Mouse (Mus musculus): ENCODE measurements around the gene Tjp3. TPM values are rescaled to one million over a fixed set of nuclear protein-coding genes. Genes with fewer than 3 reads are reported as not detected.
A peak's percentile ranks its signal among the peaks of the same experiment; 100 is the strongest.

Gene Tjp3
- polyA plus RNA-seq, 1 experiment: 4.9 TPM

- TF ChIP-seq POLR2A (IDR thresholded peaks at IDR 0.05; ENCODE audit: borderline replicate concordance, extremely low read depth, insufficient read depth, insufficient read length, poor library complexity, severe bottlenecking) (no peak), CTCF (IDR thresholded peaks at IDR 0.05; ENCODE audit: borderline replicate concordance, extremely low read depth, insufficient read depth, insufficient read length) (no peak)
- DNase-seq (ENCODE audit: low read depth): no peak
These were observed 3.1 kb upstream of the Tjp3 start for GRCm38 (mm10) chr10:81294442-81294841.

GRCm38 (mm10) chr10:81293334-81294030 is 2.1 kb upstream of the Tjp3 start:
- TF ChIP-seq CTCF (IDR thresholded peaks at IDR 0.05; ENCODE audit: borderline replicate concordance, extremely low read depth, insufficient read depth, insufficient read length): no peak
- no peak for TF ChIP-seq POLR2A (IDR thresholded peaks at IDR 0.05; ENCODE audit: borderline replicate concordance, extremely low read depth, insufficient read depth, insufficient read length, poor library complexity, severe bottlenecking)
- no peak for DNase-seq (ENCODE audit: low read depth)

GRCm38 (mm10) chr10:81292554-81293333 is 1.4 kb upstream of the Tjp3 start, which contains the start of gene Pip5k1c:
Pip5k1c (plus strand) TSS chr10:81292963.
- TF ChIP-seq POLR2A (IDR thresholded peaks at IDR 0.05; ENCODE audit: borderline replicate concordance, extremely low read depth, insufficient read depth, insufficient read length, poor library complexity, severe bottlenecking) (peak; percentile 98), CTCF (IDR thresholded peaks at IDR 0.05; ENCODE audit: borderline replicate concordance, extremely low read depth, insufficient read depth, insufficient read length) (peak; percentile 83)
- DNase-seq (ENCODE audit: low read depth): peak; percentile 100

GRCm38 (mm10) chr10:81290698-81291460 is 502 bp downstream of the Tjp3 start:
- no peak for TF ChIP-seq CTCF (IDR thresholded peaks at IDR 0.05; ENCODE audit: borderline replicate concordance, extremely low read depth, insufficient read depth, insufficient read length)
- no peak for TF ChIP-seq POLR2A (IDR thresholded peaks at IDR 0.05; ENCODE audit: borderline replicate concordance, extremely low read depth, insufficient read depth, insufficient read length, poor library complexity, severe bottlenecking)
- peak; percentile 66 for DNase-seq (ENCODE audit: low read depth)

- TF ChIP-seq CTCF (IDR thresholded peaks at IDR 0.05; ENCODE audit: borderline replicate concordance, extremely low read depth, insufficient read depth, insufficient read length) (no peak), POLR2A (IDR thresholded peaks at IDR 0.05; ENCODE audit: borderline replicate concordance, extremely low read depth, insufficient read depth, insufficient read length, poor library complexity, severe bottlenecking) (no peak)
- DNase-seq (ENCODE audit: low read depth): no peak
These were observed 1.6 kb downstream of the Tjp3 start for GRCm38 (mm10) chr10:81289811-81290210.

- no peak for TF ChIP-seq POLR2A (IDR thresholded peaks at IDR 0.05; ENCODE audit: borderline replicate concordance, extremely low read depth, insufficient read depth, insufficient read length, poor library complexity, severe bottlenecking)
- TF ChIP-seq CTCF (IDR thresholded peaks at IDR 0.05; ENCODE audit: borderline replicate concordance, extremely low read depth, insufficient read depth, insufficient read length): peak; percentile 95
These were observed 2.1 kb downstream of the Tjp3 start for GRCm38 (mm10) chr10:81289278-81289677.

GRCm38 (mm10) chr10:81288601-81289000 is 2.8 kb downstream of the Tjp3 start:
- DNase-seq (ENCODE audit: low read depth): no peak
- peak; percentile 53; the same call in 1 of the 2 replicates for TF ChIP-seq CTCF (IDR thresholded peaks at IDR 0.05; ENCODE audit: borderline replicate concordance, extremely low read depth, insufficient read depth, insufficient read length)
- TF ChIP-seq POLR2A (IDR thresholded peaks at IDR 0.05; ENCODE audit: borderline replicate concordance, extremely low read depth, insufficient read depth, insufficient read length, poor library complexity, severe bottlenecking): no peak

More at GRCm38 (mm10) chr10:81289278-81289677, 2.1 kb downstream of the Tjp3 start:
- DNase-seq (ENCODE audit: low read depth): peak; percentile 79

GRCm38 (mm10) chr10:81287513-81288157 is 3.7 kb downstream of the Tjp3 start:
- peak; percentile 70 for TF ChIP-seq CTCF (IDR thresholded peaks at IDR 0.05; ENCODE audit: borderline replicate concordance, extremely low read depth, insufficient read depth, insufficient read length)
- no peak for TF ChIP-seq POLR2A (IDR thresholded peaks at IDR 0.05; ENCODE audit: borderline replicate concordance, extremely low read depth, insufficient read depth, insufficient read length, poor library complexity, severe bottlenecking)
- no peak for DNase-seq (ENCODE audit: low read depth)

GRCm38 (mm10) chr10:81286586-81286985 is 4.8 kb downstream of the Tjp3 start:
- TF ChIP-seq CTCF (IDR thresholded peaks at IDR 0.05; ENCODE audit: borderline replicate concordance, extremely low read depth, insufficient read depth, insufficient read length) (no peak), POLR2A (IDR thresholded peaks at IDR 0.05; ENCODE audit: borderline replicate concordance, extremely low read depth, insufficient read depth, insufficient read length, poor library complexity, severe bottlenecking) (no peak)
- no peak for DNase-seq (ENCODE audit: low read depth)

- TF ChIP-seq POLR2A (IDR thresholded peaks at IDR 0.05; ENCODE audit: borderline replicate concordance, extremely low read depth, insufficient read depth, insufficient read length, poor library complexity, severe bottlenecking) (0 out of 2 replicates have a peak, but pooled peaks have one; percentile 18), CTCF (IDR thresholded peaks at IDR 0.05; ENCODE audit: borderline replicate concordance, extremely low read depth, insufficient read depth, insufficient read length) (no peak)
- DNase-seq (ENCODE audit: low read depth): peak; percentile 95
These were observed 5.5 kb downstream of the Tjp3 start for GRCm38 (mm10) chr10:81285694-81286450.

All from brain, embryonic 14.5 days (tissue).